Mouse (Mus musculus) mouse trophoblast stem cell (cell line): ENCODE results near the gene Rtn2.

Experiments used
- in situ Hi-C, 2 experiments: fragments of 300-500 bp; cut with MseI, MboI; formaldehyde crosslinking; loops; 2 replicates in 1 of 2; 3 replicates in 1 of 2; pipeline ENCODE4 v1.15.1; 2025

Gene Rtn2

GRCm38 (mm10) chr7:19316451-19317161 is 34.2 kb downstream of the Rtn2 start:
- in situ Hi-C loops = no loop called here

- in situ Hi-C loops = no loop called here
Observed at GRCm38 (mm10) chr7:19318201-19318600, 35.8 kb downstream of the Rtn2 start.

- in situ Hi-C loops = no loop called here
Observed at GRCm38 (mm10) chr7:19318676-19319075, 36.3 kb downstream of the Rtn2 start.

GRCm38 (mm10) chr7:19319458-19319857 is 37.0 kb downstream of the Rtn2 start:
- in situ Hi-C loops = no loop called here

GRCm38 (mm10) chr7:19319906-19320305 is 37.5 kb downstream of the Rtn2 start:
- in situ Hi-C loops = no loop called here

- in situ Hi-C loops = no loop called here
Observed at GRCm38 (mm10) chr7:19320637-19321036, 38.2 kb downstream of the Rtn2 start.

- in situ Hi-C loops = no loop called here
Observed at GRCm38 (mm10) chr7:19321464-19321863, 39.0 kb downstream of the Rtn2 start.

GRCm38 (mm10) chr7:19322489-19322888 is 40.1 kb downstream of the Rtn2 start:
- in situ Hi-C loops = no loop called here

- in situ Hi-C loops = no loop called here
Observed at GRCm38 (mm10) chr7:19324221-19324620, 41.8 kb downstream of the Rtn2 start.

GRCm38 (mm10) chr7:19325262-19326199 is 43.1 kb downstream of the Rtn2 start:
- in situ Hi-C loops = no loop called here

GRCm38 (mm10) chr7:19326359-19326758 is 43.9 kb downstream of the Rtn2 start:
- in situ Hi-C loops = no loop called here

- in situ Hi-C loops = no loop called here
Observed at GRCm38 (mm10) chr7:19327128-19327527, 44.7 kb downstream of the Rtn2 start.

- in situ Hi-C loops = no loop called here
Observed at GRCm38 (mm10) chr7:19327782-19328181, 45.4 kb downstream of the Rtn2 start.

- in situ Hi-C loops = no loop called here
Observed at GRCm38 (mm10) chr7:19328425-19328824, 46.0 kb downstream of the Rtn2 start.

GRCm38 (mm10) chr7:19331910-19332309 is 49.5 kb downstream of the Rtn2 start:
- in situ Hi-C loops = no loop called here

- in situ Hi-C loops = no loop called here
Observed at GRCm38 (mm10) chr7:19332709-19333352, 50.4 kb downstream of the Rtn2 start.

GRCm38 (mm10) chr7:19335583-19335982 is 53.2 kb downstream of the Rtn2 start:
- in situ Hi-C loops = no loop called here

- in situ Hi-C loops = no loop called here
Observed at GRCm38 (mm10) chr7:19337122-19337521, 54.7 kb downstream of the Rtn2 start.

GRCm38 (mm10) chr7:19338060-19338459 is 55.6 kb downstream of the Rtn2 start:
- in situ Hi-C loops = no loop called here

GRCm38 (mm10) chr7:19338596-19338995 is 56.2 kb downstream of the Rtn2 start:
- in situ Hi-C loops = no loop called here

- in situ Hi-C loops = loop anchor here (5.0 kb wide), 1 partner anchor 39 kb away; no protein-coding TSS in a partner anchor
Observed at GRCm38 (mm10) chr7:19341250-19341649, 58.8 kb downstream of the Rtn2 start.

GRCm38 (mm10) chr7:19341761-19342409 is 59.5 kb downstream of the Rtn2 start:
- in situ Hi-C loops = loop anchor here (5.0 kb wide), 1 partner anchor 40 kb away; no protein-coding TSS in a partner anchor
